Mouse (Mus musculus) spleen, embryonic (tissue): Measurements from ENCODE around the gene Prdm5.

ENCODE experiments used
- CTCF ChIA-PET: fragments of 350-600 bp; sonication (Branson Sonifier 250); formaldehyde crosslinking; loops from one replicate; lab custom pipeline; 2022; lab: Charles Lee

Prdm5 gene

DNA sequence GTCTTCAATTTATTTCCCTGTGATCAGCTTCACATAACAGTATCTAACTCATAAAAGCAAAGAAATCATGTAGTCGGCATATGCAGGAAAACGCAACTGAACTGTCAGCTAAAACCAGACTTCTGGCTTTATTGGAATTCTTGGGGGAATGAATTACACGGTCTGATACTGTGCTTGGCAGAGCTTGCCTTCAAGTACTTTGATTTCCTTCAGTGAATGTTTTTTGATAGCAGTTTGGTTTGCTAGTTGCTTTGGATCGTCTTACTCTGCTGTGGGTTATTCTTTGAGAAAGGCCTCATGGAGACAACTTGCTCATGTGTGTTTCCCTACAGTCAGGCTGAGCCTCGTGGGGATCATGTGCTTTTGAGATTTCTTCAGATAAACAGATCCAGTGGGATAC lies 52.7 kb downstream of the Prdm5 start:
- CTCF ChIA-PET, result no interaction called here

DNA sequence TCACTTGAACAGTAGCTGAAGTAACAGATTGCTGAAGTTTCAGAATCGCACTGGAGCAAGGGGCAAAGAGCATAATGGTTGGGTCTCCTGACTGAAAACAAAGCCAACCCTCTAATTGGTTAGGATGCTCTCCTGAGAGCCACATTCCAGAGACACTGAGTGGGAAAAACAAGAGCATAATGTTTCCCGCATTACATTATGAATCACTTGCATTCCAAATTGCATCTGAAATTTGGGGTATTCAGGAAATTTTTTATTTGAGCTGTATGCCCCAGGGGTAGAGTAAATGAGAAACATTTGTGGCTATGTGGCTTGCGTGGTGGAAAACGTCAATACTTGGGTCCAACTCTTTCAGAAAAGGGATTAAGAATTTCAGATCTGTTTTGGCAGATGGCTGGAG lies 55.2 kb downstream of the Prdm5 start:
- CTCF ChIA-PET, result no interaction called here

DNA sequence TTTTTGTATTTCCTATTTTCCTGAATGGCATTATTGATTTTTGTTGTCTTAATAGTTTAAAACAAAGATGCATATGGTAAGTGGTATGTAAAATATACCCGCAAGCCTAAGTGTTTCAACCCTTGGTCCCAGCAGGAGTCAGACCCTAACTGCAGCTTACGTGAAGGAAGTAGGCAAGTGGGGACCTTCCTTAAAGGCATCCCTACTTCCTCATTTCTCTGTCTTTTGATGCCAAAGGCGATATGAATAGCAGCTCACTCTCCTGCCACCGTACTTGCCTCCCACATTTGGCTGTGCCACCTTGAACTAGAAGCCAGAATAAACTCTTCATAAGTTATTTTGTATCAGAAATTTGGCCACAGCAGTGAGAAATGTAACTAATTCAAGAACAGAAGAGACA lies 63.8 kb downstream of the Prdm5 start:
- CTCF ChIA-PET, result no interaction called here

DNA sequence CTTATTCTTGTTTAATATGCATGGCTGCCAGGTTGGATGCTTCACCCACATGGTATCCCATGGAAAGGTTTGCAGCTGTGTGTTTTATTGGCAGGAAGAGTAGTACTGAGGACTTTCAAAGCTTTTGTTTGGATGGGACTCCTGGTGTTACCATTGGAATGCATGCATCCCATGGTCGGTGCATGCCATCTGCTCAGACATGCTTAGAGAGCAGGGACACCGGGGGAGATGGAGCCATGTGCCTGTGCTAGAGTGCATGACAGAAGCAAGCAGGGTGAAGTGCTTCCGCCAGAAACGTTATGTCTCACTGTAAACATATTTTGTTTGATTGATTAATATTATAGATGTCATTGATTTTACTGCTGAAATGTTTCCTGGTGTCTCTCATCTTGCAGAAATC lies 70.3 kb downstream of the Prdm5 start:
- CTCF ChIA-PET, result no interaction called here

DNA sequence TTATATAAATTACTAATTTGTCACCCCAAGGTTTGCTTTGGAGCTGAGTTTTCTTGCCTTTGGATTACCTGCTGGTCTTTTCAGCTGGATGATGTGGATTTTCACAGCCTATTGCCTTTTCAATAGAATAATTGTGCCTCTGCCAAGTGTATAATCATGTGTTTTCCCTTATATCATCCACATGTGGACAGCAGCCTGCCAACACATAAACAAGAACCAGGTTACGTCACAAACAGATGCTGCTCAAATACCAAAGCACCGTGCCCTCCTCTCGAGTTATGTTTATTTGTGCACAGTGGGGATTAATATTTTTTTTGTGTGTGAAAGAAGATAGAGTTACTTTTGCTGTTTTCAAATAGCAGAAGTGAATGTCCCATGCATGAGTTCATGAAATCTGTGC lies 70.9 kb downstream of the Prdm5 start:
- CTCF ChIA-PET, result no interaction called here

DNA sequence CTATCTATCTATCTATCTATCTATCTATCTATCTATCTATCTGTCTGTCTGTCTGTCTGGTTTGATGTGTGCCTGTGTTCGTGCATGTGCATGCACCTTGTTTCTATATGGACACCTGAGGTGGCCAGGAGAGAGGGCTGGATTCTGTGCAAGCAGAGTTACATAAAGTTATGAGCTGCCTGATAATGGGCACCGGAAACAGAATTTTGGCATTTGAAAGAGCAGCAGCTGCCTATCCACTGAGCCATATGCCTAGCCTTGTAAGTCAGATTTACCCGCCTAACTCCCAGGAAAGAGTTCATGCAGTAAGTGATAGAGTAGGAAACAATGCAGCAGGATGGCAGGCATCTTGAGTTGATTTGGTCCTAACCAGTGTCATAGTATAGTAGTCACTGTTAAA lies 71.4 kb downstream of the Prdm5 start:
- CTCF ChIA-PET, result no interaction called here

DNA sequence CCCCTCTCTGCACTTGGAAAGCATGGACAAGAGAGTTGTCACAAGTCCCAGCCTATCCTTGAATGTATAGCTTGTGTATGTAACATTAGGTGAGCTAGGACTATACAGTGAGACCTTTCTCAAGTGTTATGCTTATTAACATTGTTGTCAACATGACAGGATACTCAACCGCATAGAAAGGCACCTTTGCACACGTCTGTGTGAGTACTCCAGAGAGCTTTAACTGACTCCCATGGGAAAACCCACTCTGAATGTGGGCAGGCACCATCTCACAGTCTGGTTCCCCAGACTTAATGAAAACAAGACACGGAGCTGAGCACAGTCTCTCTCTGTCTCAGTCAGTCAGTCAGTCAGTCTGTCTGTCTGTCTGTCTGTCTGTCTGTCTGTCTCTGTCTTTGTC lies 75.2 kb downstream of the Prdm5 start:
- CTCF ChIA-PET, result no interaction called here

DNA sequence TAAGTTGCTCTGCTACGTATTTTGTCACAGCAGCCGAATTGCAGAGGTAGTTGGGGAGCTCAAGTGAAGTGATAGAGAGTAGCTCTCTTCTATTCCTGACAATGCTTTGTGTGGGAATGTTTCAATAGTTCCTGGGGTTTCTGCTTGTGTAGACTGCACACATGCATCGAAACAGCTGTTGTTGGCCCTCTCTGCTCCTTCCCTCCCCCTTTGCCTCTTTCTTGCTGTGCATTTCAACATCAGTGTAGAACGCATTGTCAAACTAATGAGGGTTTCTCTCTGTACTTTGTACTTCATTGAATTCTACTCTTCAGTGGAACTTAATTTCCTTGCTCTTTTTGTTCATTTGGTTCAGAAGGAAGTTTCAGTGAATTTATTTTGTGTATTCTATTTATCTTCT lies 75.8 kb downstream of the Prdm5 start:
- CTCF ChIA-PET, result no interaction called here

DNA sequence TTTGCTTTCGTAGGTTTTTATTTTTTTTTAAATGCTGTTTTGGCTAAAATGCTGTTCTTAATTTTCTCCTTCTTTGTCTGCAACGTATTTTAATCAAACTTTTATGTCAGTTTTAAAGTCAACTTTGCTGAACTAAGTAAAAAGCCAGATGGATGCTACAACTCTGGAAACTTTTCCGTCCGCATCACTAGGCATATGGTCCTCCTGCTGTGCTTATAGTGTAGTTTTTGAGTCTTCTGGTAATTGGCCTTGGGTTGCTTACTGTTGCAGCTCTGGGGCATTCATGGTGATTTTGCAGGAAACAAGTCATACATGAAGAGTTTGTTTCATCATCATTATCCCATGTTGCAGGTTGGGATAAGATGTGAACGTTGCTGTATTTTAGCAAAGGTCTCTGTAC lies 81.8 kb downstream of the Prdm5 start:
- CTCF ChIA-PET, result no interaction called here

DNA sequence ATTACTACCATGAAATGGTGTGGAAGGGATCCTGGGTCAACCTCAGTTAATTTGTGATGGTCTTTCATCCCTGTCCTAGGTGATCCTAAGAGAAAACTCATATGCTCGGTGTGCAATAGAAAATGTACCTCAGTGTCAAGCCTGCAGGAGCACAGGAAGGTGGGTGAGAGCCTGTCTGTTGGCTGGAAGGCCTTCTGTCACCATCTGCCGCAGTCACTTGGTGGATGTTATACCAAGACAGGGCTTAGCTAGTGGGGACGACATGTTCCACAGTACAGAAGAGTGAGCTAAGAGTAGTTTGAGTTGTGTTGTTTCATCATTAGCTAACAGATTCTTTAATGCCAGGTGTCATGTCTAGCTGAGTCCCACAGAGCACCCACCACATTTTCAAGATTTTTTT lies 84.0 kb downstream of the Prdm5 start:
- CTCF ChIA-PET, result no interaction called here

DNA sequence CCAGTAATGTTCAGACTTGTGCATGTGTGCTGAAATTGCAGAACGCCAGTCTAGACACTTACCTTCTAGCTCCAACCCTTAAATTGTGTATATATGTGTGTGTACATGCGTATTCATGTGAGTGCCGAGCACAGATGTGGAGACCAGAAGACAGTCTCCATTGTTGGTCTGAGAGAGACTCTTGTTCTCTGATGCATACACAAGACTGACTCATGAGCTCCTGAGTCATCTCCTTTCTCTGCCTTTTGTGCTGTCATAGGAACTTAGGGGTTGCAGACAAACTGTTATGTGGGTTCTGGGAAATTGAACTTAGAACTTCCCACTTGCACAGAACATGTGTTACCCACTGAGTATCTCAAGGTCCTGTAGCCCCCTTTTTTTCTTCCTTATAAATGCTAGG lies 85.4 kb downstream of the Prdm5 start:
- CTCF ChIA-PET, result no interaction called here

DNA sequence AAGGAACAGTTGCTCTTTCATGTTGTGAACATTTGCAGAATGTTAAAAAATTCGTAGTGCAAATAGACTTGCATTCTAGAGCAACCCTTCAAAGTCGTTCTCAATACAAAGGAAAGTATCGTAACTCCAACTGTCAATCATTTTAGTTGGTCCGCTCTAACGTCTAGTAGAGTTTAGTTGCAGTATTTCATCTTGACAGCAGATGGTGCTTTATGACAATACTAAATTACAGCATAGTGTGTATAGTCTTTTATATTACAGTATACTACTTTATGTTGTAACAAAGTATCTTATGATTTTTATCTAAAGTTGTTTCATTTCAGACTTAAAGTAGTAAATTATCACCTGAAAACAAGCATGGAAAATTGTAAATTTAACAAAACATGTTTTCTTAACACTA lies 86.1 kb downstream of the Prdm5 start:
- CTCF ChIA-PET, result no interaction called here

DNA sequence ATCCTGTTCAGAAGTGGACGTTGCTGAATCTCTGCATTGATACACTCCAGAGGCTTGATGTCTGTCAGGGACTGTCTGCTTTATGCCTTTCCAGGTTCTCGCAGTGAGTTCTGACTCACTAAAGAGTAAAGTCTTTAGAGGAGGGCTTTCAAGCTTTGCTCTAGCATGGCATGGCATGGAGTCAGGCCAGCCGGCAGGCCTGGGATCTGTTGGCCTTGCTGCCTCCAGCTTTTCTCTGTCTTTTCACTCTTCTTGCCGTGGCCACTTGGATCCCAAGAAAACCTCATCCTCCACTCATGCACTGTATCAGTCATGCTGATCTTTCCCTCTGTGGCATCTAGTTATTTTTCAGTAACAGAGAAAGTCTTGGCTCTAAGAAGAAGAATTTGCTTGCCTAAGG lies 87.1 kb downstream of the Prdm5 start:
- CTCF ChIA-PET, result no interaction called here

DNA sequence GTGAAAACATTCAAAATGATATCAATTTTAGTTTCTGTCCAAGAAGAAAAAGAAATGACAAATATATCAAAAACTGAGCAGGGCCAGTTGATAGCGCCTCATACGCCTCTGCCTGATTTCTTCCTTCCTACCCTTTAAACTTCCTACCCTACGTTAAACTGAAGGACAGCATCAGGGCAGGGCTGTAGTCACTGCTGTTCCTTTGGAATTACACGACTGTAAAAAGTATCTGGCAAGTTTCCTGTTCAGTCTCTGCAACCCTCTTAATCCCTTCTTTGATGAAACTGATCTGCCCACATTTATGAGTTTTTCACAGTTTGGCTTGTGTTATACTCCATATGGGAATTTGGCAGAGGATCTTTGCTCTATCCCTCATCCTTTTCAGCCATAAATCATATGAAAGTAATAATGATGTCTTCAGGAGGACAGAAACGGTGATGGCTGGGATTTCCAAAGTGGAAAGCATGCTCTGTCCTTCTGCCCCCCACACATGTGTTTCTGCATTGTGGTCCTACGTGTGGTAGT lies 93.0 kb downstream of the Prdm5 start:
- CTCF ChIA-PET, result no interaction called here

DNA sequence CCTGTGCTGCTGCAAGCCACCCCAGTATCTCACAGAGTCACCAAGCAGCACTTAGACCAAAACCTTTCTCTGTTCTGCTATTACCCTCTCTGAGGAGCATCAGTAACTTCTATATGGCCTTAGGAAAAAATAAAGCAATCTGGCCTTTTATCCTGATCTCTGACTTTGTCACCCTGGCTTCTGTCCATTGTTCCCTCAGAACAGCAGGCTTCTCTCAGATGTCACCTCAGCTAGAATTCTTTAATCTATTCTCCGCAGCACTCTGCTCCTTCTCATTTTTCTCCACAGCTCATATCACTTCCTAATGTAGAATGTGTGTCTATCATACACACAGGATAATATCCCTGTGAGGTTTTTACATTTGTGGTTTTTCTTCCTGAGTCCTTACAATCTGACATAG lies 99.5 kb downstream of the Prdm5 start:
- CTCF ChIA-PET, result no interaction called here

DNA sequence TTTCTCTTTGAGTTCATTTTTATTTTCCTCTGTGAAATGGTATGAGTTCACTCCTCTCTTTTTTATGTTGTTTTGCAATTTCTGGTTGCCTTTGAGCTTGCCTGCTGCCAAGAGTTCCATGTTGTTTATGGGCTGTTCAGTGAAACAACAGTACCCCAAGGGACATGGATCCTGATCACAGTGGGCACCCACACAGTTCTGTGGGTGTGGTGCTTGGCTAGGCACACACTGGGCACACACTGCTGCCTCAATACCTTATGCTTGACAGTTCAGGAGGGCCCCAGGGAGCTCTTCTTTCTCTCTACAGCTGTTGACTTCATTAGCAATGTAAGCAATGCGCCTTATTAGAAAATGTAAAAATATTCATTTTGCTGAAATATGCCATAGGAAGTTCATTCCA lies 110.0 kb downstream of the Prdm5 start:
- CTCF ChIA-PET, result no interaction called here

DNA sequence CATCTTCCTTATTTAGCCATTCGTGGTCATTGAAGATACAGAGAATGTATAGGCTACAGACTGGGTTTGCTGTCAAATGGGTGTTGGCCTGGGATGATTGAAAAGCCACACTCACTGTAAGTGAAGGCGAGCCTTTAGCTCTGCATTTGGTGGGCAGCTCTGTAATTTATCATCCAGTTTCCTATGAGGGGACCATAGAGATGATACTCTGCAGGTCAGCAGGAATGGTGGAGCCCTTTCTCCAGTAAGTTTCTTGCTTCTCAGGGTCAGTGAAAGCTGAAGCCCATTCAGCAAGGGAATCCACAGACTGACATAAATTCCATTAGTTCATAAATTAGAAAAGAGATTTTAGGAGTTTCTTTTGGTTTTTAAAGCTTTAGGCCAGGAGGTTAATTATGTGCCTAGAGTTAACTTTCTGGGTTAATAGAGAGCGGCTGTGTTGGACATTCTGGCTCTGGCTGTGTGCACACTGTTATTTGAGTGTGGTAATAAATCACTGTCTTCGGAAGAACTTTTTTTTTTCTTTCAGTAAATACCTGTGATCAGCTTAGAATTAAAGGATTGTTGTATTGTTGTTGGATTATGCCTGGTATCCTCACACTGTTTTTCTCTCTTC lies 113.4 kb downstream of the Prdm5 start:
- CTCF ChIA-PET, result no interaction called here

DNA sequence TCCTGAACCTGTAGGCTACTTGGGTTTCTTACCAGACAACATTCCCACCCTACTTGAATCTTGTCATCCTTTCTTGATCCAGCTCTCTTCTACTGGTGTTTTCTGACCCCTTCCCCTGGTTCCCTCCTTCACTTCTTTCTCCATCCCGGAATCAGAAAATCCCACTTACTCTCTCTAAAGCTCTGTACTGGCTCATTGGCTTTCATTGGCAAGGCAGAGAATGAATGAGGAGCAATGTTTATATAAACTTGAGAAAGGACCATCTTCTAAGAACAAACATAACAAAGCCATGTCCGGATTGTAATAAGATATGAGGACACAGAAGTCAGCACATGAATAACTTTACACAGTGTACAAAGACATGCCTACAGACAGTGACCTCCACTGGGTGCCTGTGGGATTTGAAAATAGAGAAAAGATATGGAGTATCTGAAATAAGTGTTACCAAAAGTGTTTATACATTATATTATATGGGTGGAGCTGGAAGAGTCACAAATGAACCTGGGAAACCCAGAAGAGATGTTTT lies 127.9 kb downstream of the Prdm5 start:
- CTCF ChIA-PET, result no interaction called here

DNA sequence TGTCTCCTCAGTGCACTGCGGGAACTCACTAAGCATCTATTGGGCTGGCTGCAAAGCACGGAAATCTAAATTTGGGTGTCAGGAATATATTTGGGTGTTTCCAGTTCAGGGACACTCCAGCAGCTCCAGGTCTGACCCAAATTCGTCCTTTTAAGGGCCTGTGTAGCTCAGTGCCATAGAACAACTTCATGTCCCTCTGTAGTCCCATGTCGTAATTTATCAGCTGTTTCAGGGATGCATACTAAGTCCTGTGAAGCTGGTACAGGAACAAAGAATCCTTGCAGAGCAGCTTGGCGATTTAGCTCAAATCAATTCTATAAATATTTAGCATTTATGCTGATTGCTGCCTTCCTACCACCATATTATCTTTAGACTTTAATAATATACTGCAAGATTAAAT lies 136.6 kb downstream of the Prdm5 start:
- CTCF ChIA-PET, result no interaction called here

DNA sequence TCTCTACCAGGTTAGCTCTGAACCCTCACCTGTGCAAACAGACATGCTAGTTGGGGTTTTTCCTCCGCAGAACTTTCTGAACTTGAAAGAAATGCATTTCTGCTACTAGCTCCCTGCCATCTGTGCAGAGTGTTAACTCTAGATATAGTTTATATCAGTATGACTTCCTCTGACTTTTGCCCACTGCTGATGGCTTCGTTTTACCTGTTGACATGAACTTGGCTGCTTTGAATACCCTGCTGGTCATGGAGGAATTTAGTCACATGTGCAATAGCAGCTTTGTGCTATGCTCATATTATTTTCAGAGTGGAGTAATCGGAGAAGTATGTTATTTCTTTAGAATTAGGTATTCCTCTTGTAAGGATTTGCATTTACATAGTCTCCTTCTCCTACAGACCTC lies 142.9 kb downstream of the Prdm5 start:
- CTCF ChIA-PET, result no interaction called here

DNA sequence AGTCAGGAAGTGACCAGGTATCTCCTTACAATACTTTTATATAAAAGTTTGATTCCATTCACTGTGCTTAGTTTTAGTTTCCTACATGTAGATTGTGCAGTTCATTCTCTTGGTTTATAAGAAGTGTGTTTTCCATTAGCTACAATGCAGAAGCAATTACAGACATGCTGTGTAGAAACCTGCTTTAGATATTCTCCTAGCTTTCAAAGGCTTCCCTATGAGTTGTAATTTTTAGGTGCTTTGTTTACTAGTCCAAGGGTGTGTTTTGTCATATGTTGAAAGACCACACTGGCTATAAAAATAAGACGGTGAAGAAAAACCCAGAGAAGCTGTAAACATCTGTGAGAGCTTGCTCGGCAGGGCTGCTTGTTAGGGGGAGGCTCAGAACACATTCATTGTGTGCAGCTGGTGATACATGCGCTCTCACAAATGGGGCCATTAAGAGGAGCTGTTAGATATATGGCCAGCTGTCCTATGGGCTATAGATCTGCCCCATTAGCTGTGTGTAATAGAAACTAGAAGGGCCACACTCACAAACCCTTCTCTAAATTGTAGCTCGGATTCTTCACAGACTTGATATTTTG lies 144.8 kb downstream of the Prdm5 start:
- CTCF ChIA-PET, result no interaction called here

DNA sequence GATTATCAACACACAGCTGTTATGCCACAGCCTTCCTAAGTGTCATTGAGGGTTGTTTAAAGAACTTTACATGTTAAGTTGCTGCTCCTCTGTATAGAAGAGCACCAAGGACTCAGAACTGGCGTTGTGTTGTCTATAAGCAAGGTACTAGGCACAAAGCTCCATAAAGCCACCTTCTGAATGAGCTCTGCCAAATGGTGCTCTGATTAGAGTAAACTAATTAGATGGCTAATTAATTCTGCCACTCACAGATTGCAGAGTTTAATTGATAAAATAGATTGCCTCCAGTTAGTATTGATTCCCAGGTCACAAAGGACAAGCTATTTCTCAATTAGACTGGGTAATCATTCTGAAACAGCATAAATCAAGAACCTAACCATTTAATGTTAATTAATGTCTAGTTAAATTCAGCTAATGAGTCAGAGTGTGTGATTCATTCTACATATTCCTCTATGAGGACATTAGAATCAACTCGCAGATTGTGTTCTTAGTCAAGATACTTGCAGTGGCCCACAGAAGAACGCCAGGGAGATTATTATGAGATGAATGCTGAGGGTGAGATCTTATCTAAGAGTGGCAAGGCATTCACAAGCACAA lies 147.0 kb downstream of the Prdm5 start:
- CTCF ChIA-PET, result no interaction called here

DNA sequence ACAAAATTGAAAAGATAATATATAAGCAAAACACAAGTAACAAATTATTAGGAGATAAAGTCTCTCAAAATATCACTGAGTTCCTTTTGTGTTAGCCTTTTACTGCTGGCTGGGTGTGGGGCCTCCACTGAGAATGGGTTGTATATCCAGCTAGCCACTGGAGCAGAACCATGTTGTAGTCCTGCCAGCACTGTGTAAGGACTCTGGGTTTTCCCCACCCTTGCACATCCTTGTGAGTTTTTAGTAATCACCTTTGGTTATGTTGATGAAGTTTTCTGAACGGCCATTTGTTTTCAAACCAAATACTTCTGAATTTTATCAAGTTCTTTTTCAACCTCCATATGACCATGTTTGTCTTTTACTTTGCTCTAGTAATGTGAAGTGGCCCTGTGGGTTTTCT lies 151.7 kb downstream of the Prdm5 start:
- CTCF ChIA-PET, result no interaction called here
